Mouse (Mus musculus) kidney, adult 18-20 months (tissue): Measurements from ENCODE around the gene Prr15l.

ENCODE experiments used
- DNase-seq: peaks from one replicate; pipeline ENCODE4 v3.0.0; 2021

The Prr15l gene

GRCm38 (mm10) chr11:96950767-96951166 is 22.9 kb downstream of the Prr15l start:
- DNase-seq = no peak

GRCm38 (mm10) chr11:96952426-96952825 is 24.5 kb downstream of the Prr15l start:
- DNase-seq = no peak

- no peak for DNase-seq
Measured at GRCm38 (mm10) chr11:96952896-96953295, 25.0 kb downstream of the Prr15l start.

- DNase-seq = no peak
Measured at GRCm38 (mm10) chr11:96955094-96955493, 27.2 kb downstream of the Prr15l start.

GRCm38 (mm10) chr11:96956009-96956724 is 28.3 kb downstream of the Prr15l start:
- no peak for DNase-seq

GRCm38 (mm10) chr11:96957061-96957805 is 29.3 kb downstream of the Prr15l start:
- no peak for DNase-seq

- DNase-seq = peak; percentile 95
Measured at GRCm38 (mm10) chr11:96963580-96963979, 35.7 kb downstream of the Prr15l start.

- no peak for DNase-seq
Measured at GRCm38 (mm10) chr11:96966172-96966571, 38.3 kb downstream of the Prr15l start.

GRCm38 (mm10) chr11:96966914-96967543 is 39.1 kb downstream of the Prr15l start:
- no peak for DNase-seq

- no peak for DNase-seq
Measured at GRCm38 (mm10) chr11:96967544-96968269, 39.8 kb downstream of the Prr15l start.

- DNase-seq = no peak
Measured at GRCm38 (mm10) chr11:96968476-96968875, 40.6 kb downstream of the Prr15l start.

GRCm38 (mm10) chr11:96969280-96969722 is 41.4 kb downstream of the Prr15l start:
- DNase-seq = peak; percentile 42

- peak; percentile 61 for DNase-seq
Measured at GRCm38 (mm10) chr11:96969746-96970145, 41.8 kb downstream of the Prr15l start.

- no peak for DNase-seq
Measured at GRCm38 (mm10) chr11:96970341-96970740, 42.4 kb downstream of the Prr15l start.

GRCm38 (mm10) chr11:96972906-96973305 is 45.0 kb downstream of the Prr15l start:
- DNase-seq = no peak

GRCm38 (mm10) chr11:96973426-96973964 is 45.6 kb downstream of the Prr15l start:
- DNase-seq = no peak

GRCm38 (mm10) chr11:96974813-96975212 is 46.9 kb downstream of the Prr15l start:
- no peak for DNase-seq

GRCm38 (mm10) chr11:96975511-96976378 is 47.8 kb downstream of the Prr15l start:
- DNase-seq = no peak

GRCm38 (mm10) chr11:96976379-96976687 is 48.4 kb downstream of the Prr15l start:
- DNase-seq = no peak

GRCm38 (mm10) chr11:96976911-96977591 is 49.1 kb downstream of the Prr15l start:
- DNase-seq = peak; percentile 94
